Mouse (Mus musculus) layer of hippocampus, postnatal 10 days (tissue): ENCODE results near the gene Olfr671. TPM values are rescaled to one million over a fixed set of nuclear protein-coding genes. Genes with fewer than 3 reads are reported as not detected.
"Not testable (repeated sequence)": the region's sequence is repeated elsewhere in the genome, so short reads cannot be mapped to it uniquely, and the experiment has no call there.

Source experiments
- DNase-seq, 2 experiments: peaks; one replicate each; pipeline ENCODE4 v3.0.0; 2021; ENCODE audit warnings: low spot score in 2 of 2
- long read RNA-seq: library from polyadenylated mRNA; stranded (forward); transcript quantifications from one replicate; pipeline ENCODE4 v2.0.0, GENCODE M21; 2023
- total RNA-seq, 2 experiments: library from RNA; stranded (reverse); gene quantifications; 2 replicates each; pipeline ENCODE4 v1.2.3; 2021

Olfr671 gene
- total RNA-seq, result not detected
- long read RNA-seq, result 0 reads

DNA sequence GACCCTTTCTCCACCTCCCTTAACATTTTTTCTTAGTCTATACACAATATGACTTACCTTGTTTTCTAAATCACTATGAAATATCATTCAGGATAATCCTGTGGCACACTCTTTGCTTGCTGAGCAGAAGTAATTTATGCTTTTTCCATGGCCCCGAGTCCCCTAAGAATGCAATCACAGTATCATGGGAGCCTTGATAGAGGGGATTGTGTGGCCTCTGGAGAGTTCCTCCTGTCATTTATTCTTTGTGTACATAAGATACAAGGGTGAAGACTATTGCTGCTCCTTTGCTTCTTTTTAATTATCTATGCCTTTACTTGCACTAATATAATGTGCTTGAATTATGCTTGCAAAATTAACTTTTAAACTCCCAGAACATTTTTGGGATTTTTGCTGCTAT, at the start of gene Olfr671:
Gene Olfr671 (minus strand): TSS at position 101 of the 400 bp plus-strand sequence.
- DNase-seq, result no peak

DNA sequence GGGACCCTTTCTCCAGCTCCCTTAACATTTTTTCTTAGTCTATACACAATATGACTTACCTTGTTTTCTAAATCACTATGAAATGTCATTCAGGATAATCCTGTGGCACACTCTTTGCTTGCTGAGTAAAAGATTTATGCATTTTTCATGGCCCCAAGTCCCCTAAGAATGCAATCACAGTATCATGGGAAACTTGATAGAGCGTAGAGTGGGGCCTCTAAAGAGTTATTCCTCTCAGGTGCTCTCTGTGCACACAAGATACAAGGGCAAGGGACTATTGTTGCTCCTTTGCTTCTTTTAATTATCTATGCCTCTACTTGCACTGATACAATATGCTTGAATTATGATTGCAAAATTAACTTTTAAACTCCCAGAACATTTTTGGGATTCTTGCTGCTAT, 49.4 kb upstream of the Olfr671 start, which contains the start of gene Olfr675:
Gene Olfr675 (minus strand): TSS at position 101 of the 400 bp plus-strand sequence.
- no peak for DNase-seq

DNA sequence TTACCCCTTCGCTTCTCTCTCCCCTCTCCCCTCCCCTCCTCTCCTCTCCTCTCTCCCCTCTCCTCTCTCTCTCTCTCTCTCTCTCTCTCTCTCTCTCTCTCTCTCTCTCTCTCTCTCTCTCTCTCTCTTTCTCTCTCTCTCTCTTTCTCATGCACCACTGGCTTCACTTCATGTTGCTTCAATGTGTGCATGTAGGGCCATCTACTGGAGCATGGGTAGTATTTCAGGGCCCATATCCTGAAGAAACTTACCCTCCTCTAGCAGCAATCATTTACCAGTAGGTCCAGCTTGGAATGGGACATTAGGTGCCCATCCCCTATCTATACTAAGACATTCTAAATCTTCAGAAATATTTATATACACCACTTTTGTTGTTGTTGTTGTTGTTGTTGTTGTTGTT, 43.6 kb upstream of the Olfr671 start:
- DNase-seq, result no peak

DNA sequence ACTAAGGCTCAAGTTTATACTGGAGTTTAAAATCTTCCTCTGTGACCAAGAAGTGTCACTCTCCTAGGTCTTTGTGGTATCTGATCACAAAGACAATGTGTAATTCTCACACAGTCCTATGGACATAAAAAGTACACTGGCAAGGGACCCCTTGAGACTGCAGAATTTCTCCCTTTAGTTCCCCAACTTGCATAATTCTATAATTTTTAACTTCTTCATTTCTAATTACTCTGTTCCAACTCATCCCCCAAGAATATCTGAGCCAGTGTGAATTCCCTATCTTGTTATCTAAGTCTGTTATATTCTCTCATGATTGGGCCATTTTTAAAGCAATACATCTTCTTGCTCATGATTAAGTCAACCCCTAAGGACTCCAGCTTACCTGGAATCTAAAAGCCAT, 23.0 kb upstream of the Olfr671 start, which contains the start of gene Olfr672:
Gene Olfr672 (minus strand): TSS at position 101 of the 400 bp plus-strand sequence.
- no peak for DNase-seq

DNA sequence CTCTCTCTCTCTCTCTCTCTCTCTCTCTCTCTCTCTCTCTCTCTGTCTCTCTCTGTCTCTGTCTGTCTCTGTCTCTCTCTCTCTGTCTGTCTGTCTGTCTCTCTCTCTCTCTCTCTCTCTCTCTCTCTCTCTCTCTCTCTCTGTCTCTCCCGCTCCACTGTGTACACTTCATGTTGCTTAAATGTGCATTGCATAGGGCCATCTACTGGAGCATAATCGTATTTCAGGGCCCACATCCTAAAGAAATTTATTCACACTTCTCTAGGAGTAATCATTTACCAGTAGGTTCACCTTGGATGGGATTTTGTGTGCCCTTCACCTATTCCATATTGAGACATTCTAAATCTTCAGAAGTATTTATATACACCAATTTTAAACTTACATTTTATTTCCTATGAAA, 6.4 kb downstream of the Olfr671 start:
- not testable (repeated sequence) for DNase-seq

DNA sequence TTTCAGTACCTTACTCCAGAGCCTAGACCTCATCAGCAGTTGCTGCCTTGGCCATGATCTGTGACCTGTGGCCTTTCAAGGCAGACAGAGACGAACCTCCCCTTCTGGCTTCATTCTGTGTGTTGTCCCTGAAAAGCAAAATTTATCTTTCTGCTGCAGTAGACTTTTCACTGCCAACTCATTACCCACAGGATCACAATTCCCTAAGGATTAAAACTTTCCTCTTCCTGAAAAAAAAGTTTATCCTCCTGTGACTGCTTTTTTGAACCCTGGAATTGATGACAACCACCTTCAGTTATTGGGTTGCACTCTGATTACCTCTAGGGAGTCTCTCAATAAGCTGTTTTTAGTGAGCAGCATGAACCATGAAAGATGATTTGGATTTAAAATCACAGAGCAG, 16.4 kb downstream of the Olfr671 start, which contains the start of gene Olfr670:
Gene Olfr670 (minus strand): TSS at position 101 of the 400 bp plus-strand sequence.
- no peak for DNase-seq

DNA sequence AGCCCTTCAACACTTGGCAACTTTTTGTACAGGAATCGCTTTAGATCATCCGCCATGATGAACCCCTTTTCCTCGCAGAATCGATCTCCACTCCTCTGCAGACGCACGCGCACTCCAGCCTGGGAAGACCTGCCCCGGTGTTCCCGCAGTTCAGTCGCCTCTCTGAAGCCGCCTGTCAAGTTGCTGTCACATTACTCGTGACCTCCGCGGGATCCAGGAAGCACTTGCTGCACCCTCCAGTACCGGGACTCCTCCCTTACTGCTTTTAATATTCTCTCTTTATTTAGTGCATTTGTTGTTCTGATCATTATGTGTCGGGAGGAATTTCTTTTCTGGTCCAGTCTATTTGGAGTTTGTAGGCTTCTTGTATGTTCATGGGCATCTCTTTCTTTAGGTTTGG, 28.7 kb downstream of the Olfr671 start:
- not testable (repeated sequence) for DNase-seq

DNA sequence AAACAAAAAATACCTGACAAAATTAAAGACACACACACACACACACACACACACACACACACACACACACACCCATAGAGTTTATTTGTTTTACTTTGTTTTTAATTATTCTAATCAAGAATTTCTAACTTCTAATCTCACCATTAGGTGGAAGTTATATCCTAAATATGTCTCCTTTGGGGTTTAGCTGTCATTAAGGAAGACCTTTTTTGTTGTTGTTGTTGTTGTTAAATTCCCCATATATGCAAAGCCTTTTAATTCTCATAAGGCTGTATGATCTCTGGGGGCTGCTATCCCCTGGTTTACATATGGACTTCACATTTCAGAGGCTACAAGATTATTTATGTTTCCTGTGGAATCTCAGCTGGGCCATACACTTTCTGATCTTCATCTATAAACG, 45.0 kb downstream of the Olfr671 start, which contains the start of gene Olfr669:
Gene Olfr669 (plus strand): TSS at position 301 of the 400 bp plus-strand sequence.
- no peak for DNase-seq

DNA sequence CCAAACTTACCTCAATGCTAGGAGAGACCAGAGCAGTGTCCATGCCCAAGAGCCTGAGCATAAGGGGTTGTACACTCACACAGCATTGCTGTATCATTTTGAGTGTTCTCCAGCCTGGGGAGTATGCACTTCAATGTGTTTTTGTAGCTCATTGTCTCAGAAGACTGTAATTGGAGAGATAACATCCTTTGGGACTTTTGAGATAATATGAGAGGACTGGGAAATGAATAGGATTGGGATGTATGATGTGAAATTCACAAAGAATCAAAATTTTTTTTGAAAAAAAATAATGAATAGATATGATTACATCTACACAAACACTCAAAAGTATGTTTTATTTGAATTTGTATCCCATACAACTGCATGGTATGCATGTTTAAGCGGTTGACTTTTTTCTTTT, 51.0 kb downstream of the Olfr671 start, which contains the start of gene Olfr668:
Gene Olfr668 (minus strand): TSS at position 101 of the 400 bp plus-strand sequence.
- no peak for DNase-seq

Other genes with a start within 250 kb of the Olfr671 start
- not detected for gene Usp17le, start 201.7 kb downstream of the Olfr671 start, total RNA-seq
- not detected for gene Usp17lb, start 136.5 kb downstream of the Olfr671 start, total RNA-seq
- gene Usp17la, start 122.1 kb downstream of the Olfr671 start, total RNA-seq, result not detected
- gene Olfr665, start 101.1 kb downstream of the Olfr671 start, total RNA-seq, result not detected
- not detected for gene Olfr666, start 83.2 kb downstream of the Olfr671 start, total RNA-seq
- gene Olfr667, start 57.6 kb downstream of the Olfr671 start, total RNA-seq, result not detected
- not detected for gene Olfr668, start 51.1 kb downstream of the Olfr671 start, total RNA-seq
- not detected for gene Olfr669, start 44.9 kb downstream of the Olfr671 start, total RNA-seq
- not detected for gene Olfr670, start 16.5 kb downstream of the Olfr671 start, total RNA-seq
- not detected for gene Olfr672, start 22.9 kb upstream of the Olfr671 start, total RNA-seq
- gene Olfr675, start 49.3 kb upstream of the Olfr671 start, total RNA-seq, result not detected
- not detected for gene Olfr676, start 53.6 kb upstream of the Olfr671 start, total RNA-seq
- gene Olfr677, start 72.2 kb upstream of the Olfr671 start, total RNA-seq, result not detected
- gene Olfr678, start 85.3 kb upstream of the Olfr671 start, total RNA-seq, result not detected
- gene Olfr679, start 102.1 kb upstream of the Olfr671 start, total RNA-seq, result not detected
- gene Olfr680-ps1, start 113.7 kb upstream of the Olfr671 start, total RNA-seq, result not detected
- gene Olfr681, start 137.7 kb upstream of the Olfr671 start, total RNA-seq, result not detected
- not detected for gene Olfr683, start 167.9 kb upstream of the Olfr671 start, total RNA-seq
- not detected for gene Olfr684, start 184.5 kb upstream of the Olfr671 start, total RNA-seq
- not detected for gene Olfr685, start 206.9 kb upstream of the Olfr671 start, total RNA-seq
- gene Olfr686, start 228.4 kb upstream of the Olfr671 start, total RNA-seq, result not detected